Mouse (Mus musculus) embryonic facial prominence, embryonic 10.5 days (tissue): ENCODE measurements at regions not wholly inside any gene's neighbourhood (a gene's known extent, or its start where the extent isn't known, plus 50 kb on each side); places are given as distances from the start of the nearest gene placed in this dataset.
A peak's percentile ranks its signal among the peaks of the same experiment; 100 is the strongest.

Experiments
- DNase-seq: peaks from one replicate; pipeline ENCODE4 v3.0.0-alpha.2; 2017; ENCODE audit warnings: low spot score
- H3K27ac ChIP-seq: fragments of 300-500 bp; sonication (generic); replicated peaks from 2 replicates; pipeline ENCODE4 v1.5.1; 2016; ENCODE audit warnings: mild to moderate bottlenecking
- H3K27me3 ChIP-seq: fragments of 300-500 bp; sonication (generic); replicated peaks from 2 replicates; pipeline ENCODE4 v1.6.1; 2016; ENCODE audit warnings: low read depth, mild to moderate bottlenecking; ENCODE audit not compliant: poor library complexity, severe bottlenecking
- H3K36me3 ChIP-seq: fragments of 300-500 bp; sonication (generic); replicated peaks from 2 replicates; pipeline ENCODE4 v1.6.1; 2016; ENCODE audit warnings: mild to moderate bottlenecking, moderate library complexity
- H3K4me1 ChIP-seq: fragments of 300-500 bp; sonication (generic); 2 replicates; pipeline ENCODE4 v1.6.1; 2016
- H3K4me3 ChIP-seq: fragments of 300-500 bp; sonication (generic); 2 replicates; pipeline ENCODE4 v1.5.1; 2016; ENCODE audit warnings: mild to moderate bottlenecking, moderate library complexity
- H3K9me3 ChIP-seq: fragments of 300-500 bp; sonication (generic); 2 replicates; pipeline ENCODE4 v1.6.1; 2016; ENCODE audit warnings: mild to moderate bottlenecking
- WGBS: fragments of 180-500 bp; shearing (Covaris S2); methylation state at CpG from one replicate; pipeline ENCODE4 v1.1.7; 2016; 5-methylcytosine and 5-hydroxymethylcytosine counted together

- no peak overlapping the region for H3K4me3 ChIP-seq
- WGBS = 80% methylated on average over 11 of the region's 11 CpGs
- no peak for DNase-seq
- H3K36me3 ChIP-seq = no peaks in the 10 kb centered on the region
- H3K27me3 ChIP-seq = peaks cover 71% of the 10 kb centered on the region
- no peaks in the 10 kb centered on the region for H3K9me3 ChIP-seq
- no peak overlapping the region for H3K27ac ChIP-seq
- H3K4me1 ChIP-seq = peaks cover 10% of the 10 kb centered on the region
Measured at GRCm38 (mm10) chr6:100176914-100177560, 110.2 kb downstream of the Rybp start.

- 3% methylated on average over 22 of the region's 22 CpGs for WGBS
Measured at GRCm38 (mm10) chr6:100170711-100171348, 116.5 kb downstream of the Rybp start.

GRCm38 (mm10) chr6:100167321-100167720, 120.0 kb downstream of the Rybp start:
- 76% methylated on average over 5 of the region's 5 CpGs for WGBS
- no peak overlapping the region for H3K4me3 ChIP-seq
- peaks cover 34% of the 10 kb centered on the region for H3K4me1 ChIP-seq
- DNase-seq = no peak
- peaks cover 88% of the 10 kb centered on the region for H3K27me3 ChIP-seq
- no peaks in the 10 kb centered on the region for H3K9me3 ChIP-seq
- no peaks in the 10 kb centered on the region for H3K36me3 ChIP-seq
- no peak overlapping the region for H3K27ac ChIP-seq

More at GRCm38 (mm10) chr6:100170711-100171348, 116.5 kb downstream of the Rybp start:
- H3K36me3 ChIP-seq = no peaks in the 10 kb centered on the region
- H3K4me3 ChIP-seq = peak overlapping the region; percentile 45
- H3K27ac ChIP-seq = peak overlapping the region; percentile 72
- H3K27me3 ChIP-seq = peaks cover 85% of the 10 kb centered on the region
- DNase-seq = peak; percentile 51
- peaks cover 13% of the 10 kb centered on the region for H3K4me1 ChIP-seq
- H3K9me3 ChIP-seq = no peaks in the 10 kb centered on the region

- WGBS = 89% methylated on average over 3 of the region's 3 CpGs
- H3K27me3 ChIP-seq = peaks cover 86% of the 10 kb centered on the region
Measured at GRCm38 (mm10) chr6:100165746-100166145, 121.5 kb downstream of the Rybp start.

GRCm38 (mm10) chr6:100164162-100164561, 123.1 kb downstream of the Rybp start:
- H3K4me3 ChIP-seq = no peak overlapping the region
- H3K36me3 ChIP-seq = no peaks in the 10 kb centered on the region
- peaks cover 75% of the 10 kb centered on the region for H3K27me3 ChIP-seq
- no peaks in the 10 kb centered on the region for H3K9me3 ChIP-seq
- DNase-seq = no peak
- 23% methylated on average over 4 of the region's 4 CpGs for WGBS
- no peak overlapping the region for H3K27ac ChIP-seq
- peaks cover 45% of the 10 kb centered on the region for H3K4me1 ChIP-seq

More at GRCm38 (mm10) chr6:100165746-100166145, 121.5 kb downstream of the Rybp start:
- H3K36me3 ChIP-seq = no peaks in the 10 kb centered on the region
- peaks cover 39% of the 10 kb centered on the region for H3K4me1 ChIP-seq
- no peak overlapping the region for H3K4me3 ChIP-seq
- H3K27ac ChIP-seq = no peak overlapping the region
- DNase-seq = no peak
- no peaks in the 10 kb centered on the region for H3K9me3 ChIP-seq

- no peak for DNase-seq
- 37% methylated on average over 5 of the region's 5 CpGs for WGBS
- H3K36me3 ChIP-seq = no peaks in the 10 kb centered on the region
- peaks cover 73% of the 10 kb centered on the region for H3K27me3 ChIP-seq
- no peak overlapping the region; the same call in 1 of the 2 replicates for H3K27ac ChIP-seq
- no peak overlapping the region for H3K4me3 ChIP-seq
- peaks cover 49% of the 10 kb centered on the region for H3K4me1 ChIP-seq
- no peaks in the 10 kb centered on the region for H3K9me3 ChIP-seq
Measured at GRCm38 (mm10) chr6:100163814-100164130, 123.5 kb downstream of the Rybp start.

GRCm38 (mm10) chr6:100162961-100163813, 124.1 kb downstream of the Rybp start:
- WGBS = 9% methylated on average over 17 of the region's 17 CpGs
- Histone ChIP-seq H3K27me3 (peaks cover 67% of the 10 kb centered on the region), H3K4me1 (peaks cover 50% of the 10 kb centered on the region), H3K27ac (peak overlapping the region; percentile 80), H3K4me3 (peak overlapping the region; percentile 47), H3K36me3 (no peaks in the 10 kb centered on the region), H3K9me3 (no peaks in the 10 kb centered on the region)
- DNase-seq = peak; percentile 82

GRCm38 (mm10) chr6:100160670-100161069, 126.6 kb downstream of the Rybp start:
- Histone ChIP-seq H3K27ac (no peak overlapping the region), H3K9me3 (no peaks in the 10 kb centered on the region), H3K36me3 (no peaks in the 10 kb centered on the region), H3K4me3 (no peak overlapping the region), H3K27me3 (peaks cover 60% of the 10 kb centered on the region), H3K4me1 (peaks cover 56% of the 10 kb centered on the region)
- DNase-seq = no peak
- WGBS = 72% methylated on average over 8 of the region's 8 CpGs

- H3K27ac ChIP-seq = no peak overlapping the region
- peaks cover 62% of the 10 kb centered on the region for H3K4me1 ChIP-seq
- peaks cover 57% of the 10 kb centered on the region for H3K27me3 ChIP-seq
- no peaks in the 10 kb centered on the region for H3K9me3 ChIP-seq
- 47% methylated on average over 4 of the region's 4 CpGs for WGBS
- no peaks in the 10 kb centered on the region for H3K36me3 ChIP-seq
- no peak overlapping the region for H3K4me3 ChIP-seq
- no peak for DNase-seq
Measured at GRCm38 (mm10) chr6:100159817-100160216, 127.5 kb downstream of the Rybp start.

GRCm38 (mm10) chr6:100159246-100159645, 128.0 kb downstream of the Rybp start:
- peaks cover 60% of the 10 kb centered on the region for H3K4me1 ChIP-seq
- H3K4me3 ChIP-seq = no peak overlapping the region
- peaks cover 57% of the 10 kb centered on the region for H3K27me3 ChIP-seq
- H3K27ac ChIP-seq = peak overlapping the region; percentile 67
- no peaks in the 10 kb centered on the region for H3K36me3 ChIP-seq
- no peaks in the 10 kb centered on the region for H3K9me3 ChIP-seq
- WGBS = 18% methylated on average over 1 of the region's 1 CpGs
- peak; percentile 41 for DNase-seq

- peaks cover 39% of the 10 kb centered on the region for H3K27me3 ChIP-seq
- 78% methylated on average over 7 of the region's 7 CpGs for WGBS
Measured at GRCm38 (mm10) chr6:100157288-100157687, 130.0 kb downstream of the Rybp start.

GRCm38 (mm10) chr6:100156163-100156562, 131.1 kb downstream of the Rybp start:
- Histone ChIP-seq H3K27ac (peak overlapping the region; percentile 35), H3K36me3 (no peaks in the 10 kb centered on the region), H3K4me3 (no peak overlapping the region), H3K9me3 (no peaks in the 10 kb centered on the region), H3K27me3 (peaks cover 39% of the 10 kb centered on the region), H3K4me1 (peaks cover 30% of the 10 kb centered on the region)
- no peak for DNase-seq
- WGBS = 78% methylated on average over 4 of the region's 4 CpGs

More at GRCm38 (mm10) chr6:100157288-100157687, 130.0 kb downstream of the Rybp start:
- no peak overlapping the region for H3K27ac ChIP-seq
- H3K4me1 ChIP-seq = peaks cover 40% of the 10 kb centered on the region
- no peaks in the 10 kb centered on the region for H3K9me3 ChIP-seq
- DNase-seq = no peak
- H3K4me3 ChIP-seq = no peak overlapping the region
- no peaks in the 10 kb centered on the region for H3K36me3 ChIP-seq
